Mouse (Mus musculus) cerebellum, adult 2 months (tissue): Measurements from ENCODE around the gene Rgs10.

Experiments used
- CTCF ChIP-seq: fragments of 200-500 bp; IDR thresholded peaks from 2 replicates; pipeline ENCODE4 v1.5.1; 2011; ENCODE audit warnings: low read depth, mild to moderate bottlenecking, control low read depth, low read length, moderate library complexity, borderline replicate concordance; ENCODE audit not compliant: insufficient read depth
- POLR2A ChIP-seq: fragments of 200-500 bp; IDR thresholded peaks from 2 replicates; pipeline ENCODE4 v1.6.1; 2011; ENCODE audit warnings: low read length, control low read depth, borderline replicate concordance; ENCODE audit not compliant: insufficient read depth

GRCm38 (mm10) chr7:128365096-128365715 is 53.4 kb downstream of the Rgs10 start:
- TF ChIP-seq CTCF (no peak), POLR2A (no peak)
